Mouse (Mus musculus): ENCODE results near the gene Tmem232. TPM values are rescaled to one million over a fixed set of nuclear protein-coding genes. Genes with fewer than 3 reads are reported as not detected.
"Not testable (repeated sequence)": the region's sequence is repeated elsewhere in the genome, so short reads cannot be mapped to it uniquely, and the experiment has no call there.

Gene Tmem232
- polyA plus RNA-seq, 1 experiment from 2014 or later = not detected

DNA sequence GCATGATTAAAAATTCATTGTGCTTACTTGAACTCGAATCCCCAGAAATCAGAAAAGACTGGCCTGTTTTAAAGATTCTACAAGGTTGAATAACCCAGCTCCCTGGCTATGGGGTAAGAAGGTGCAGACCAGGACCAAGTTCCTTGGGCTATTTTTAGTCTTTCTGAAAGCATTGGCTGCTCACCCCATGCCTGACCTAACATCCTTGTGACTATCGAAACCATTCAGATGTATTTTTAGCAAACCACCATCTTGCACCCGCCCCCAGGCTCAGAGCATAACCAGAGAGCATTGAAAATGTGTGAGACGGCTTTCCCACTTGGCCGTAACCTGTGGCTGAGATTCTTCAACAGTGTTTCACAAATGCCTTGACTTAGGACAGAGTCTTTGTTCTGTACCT lies 13.1 kb downstream of the Tmem232 start:
- ATAC-seq (peak; percentile 26), DNase-seq (ENCODE audit: low read depth, low spot score) (no peak)
- ChIA-PET CTCF (interaction anchor here (1.0 to 1.5 kb wide), 2 partner anchors 11 to 14 kb away, joined by 3 to 4 read pairs; no protein-coding TSS in a partner anchor), POLR2A (interaction anchor here (0.7 kb wide), 1 partner anchor 77 kb away, joined by 3 read pairs; no protein-coding TSS in a partner anchor)
- in situ Hi-C loops (cut with MboI; ENCODE audit: low pct_unique_long_range_greater_than_20kb) = no loop called here
- TF ChIP-seq CTCF (IDR thresholded peaks at IDR 0.05) = no peak
- H3K27me3 ChIP-seq = peaks cover 32% of the 10 kb centered on the region

DNA sequence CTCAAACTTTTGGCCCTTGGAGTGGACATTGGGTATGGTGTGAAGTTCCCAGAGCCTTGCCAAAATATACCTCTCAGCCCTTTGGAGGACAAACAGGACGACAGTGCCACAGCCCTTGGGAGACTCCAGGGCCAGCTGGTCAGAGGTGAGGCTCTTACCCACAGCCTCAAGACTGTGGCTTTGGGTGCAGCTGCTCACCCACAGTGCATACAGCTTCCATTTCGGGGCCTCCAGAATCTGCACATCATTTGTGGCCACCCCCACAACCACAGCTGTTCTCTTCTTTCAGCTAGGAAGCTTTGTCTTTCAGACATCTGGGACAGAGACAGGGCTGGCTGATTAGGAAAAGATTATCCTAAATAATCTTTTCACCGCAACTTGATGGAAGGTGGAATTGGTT lies 27.1 kb downstream of the Tmem232 start:
- H3K27me3 ChIP-seq = peaks cover 14% of the 10 kb centered on the region
- TF ChIP-seq CTCF (IDR thresholded peaks at IDR 0.05) = no peak
- ChIA-PET CTCF (interaction anchor here (1.1 kb wide), 1 partner anchor 15 kb away, joined by 4 read pairs; no protein-coding TSS in a partner anchor), POLR2A (no interaction called here)
- in situ Hi-C loops (cut with MboI; ENCODE audit: low pct_unique_long_range_greater_than_20kb) = no loop called here
- DNase-seq (ENCODE audit: low read depth, low spot score) = no peak
- no peak for ATAC-seq

DNA sequence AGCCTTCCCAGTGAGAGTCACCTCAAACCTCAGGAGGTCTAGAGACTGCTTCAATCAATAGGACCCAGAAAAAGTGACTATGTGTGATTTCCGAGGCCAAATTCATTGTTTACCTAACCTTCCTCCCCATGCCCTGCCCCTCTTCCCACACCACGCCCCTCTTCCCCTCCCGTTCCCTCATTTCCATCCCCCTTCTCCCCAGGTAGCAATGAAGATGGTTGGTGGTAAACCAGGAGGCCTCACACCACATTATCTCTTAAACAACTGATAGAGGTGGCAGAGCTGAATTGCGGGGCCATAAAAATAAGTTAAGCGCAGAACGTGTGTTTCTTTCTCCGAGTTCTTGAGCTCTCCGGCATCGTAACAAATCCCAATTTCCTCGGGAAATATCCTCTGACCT lies 55.9 kb downstream of the Tmem232 start:
- peaks cover 28% of the 10 kb centered on the region for H3K27me3 ChIP-seq
- ChIA-PET CTCF (no interaction called here), POLR2A (no interaction called here)
- TF ChIP-seq CTCF (IDR thresholded peaks at IDR 0.05) = no peak
- DNase-seq (ENCODE audit: low read depth, low spot score) (no peak), ATAC-seq (no peak)
- in situ Hi-C loops (cut with MboI; ENCODE audit: low pct_unique_long_range_greater_than_20kb) = no loop called here

DNA sequence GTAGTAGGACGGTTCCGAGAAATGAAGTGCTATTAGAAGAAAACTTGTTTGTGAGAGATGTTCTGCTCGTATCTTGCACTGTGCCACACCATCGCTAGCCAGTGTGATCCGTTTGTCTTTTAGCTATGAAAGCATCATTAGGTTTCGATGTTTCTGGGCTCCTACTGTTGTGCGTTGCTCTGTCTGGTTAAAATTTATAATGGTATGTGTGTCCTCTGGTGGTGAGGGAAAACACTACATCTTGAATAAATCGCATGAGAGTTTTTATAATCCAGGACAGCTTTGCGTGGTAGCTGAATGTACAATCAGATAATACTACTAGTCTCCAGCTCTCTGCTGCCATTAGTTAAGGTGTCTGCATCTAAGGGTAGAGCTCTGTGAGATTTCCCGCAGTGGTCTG lies 63.8 kb downstream of the Tmem232 start:
- DNase-seq (ENCODE audit: low read depth, low spot score) (no peak), ATAC-seq (no peak)
- in situ Hi-C loops (cut with MboI; ENCODE audit: low pct_unique_long_range_greater_than_20kb) = no loop called here
- peaks cover 29% of the 10 kb centered on the region for H3K27me3 ChIP-seq
- POLR2A ChIA-PET = no interaction called here
- CTCF ChIA-PET = interaction anchor here (1.2 kb wide), 1 partner anchor 23 kb away, joined by 4 read pairs; no protein-coding TSS in a partner anchor
- TF ChIP-seq CTCF (IDR thresholded peaks at IDR 0.05) = no peak

DNA sequence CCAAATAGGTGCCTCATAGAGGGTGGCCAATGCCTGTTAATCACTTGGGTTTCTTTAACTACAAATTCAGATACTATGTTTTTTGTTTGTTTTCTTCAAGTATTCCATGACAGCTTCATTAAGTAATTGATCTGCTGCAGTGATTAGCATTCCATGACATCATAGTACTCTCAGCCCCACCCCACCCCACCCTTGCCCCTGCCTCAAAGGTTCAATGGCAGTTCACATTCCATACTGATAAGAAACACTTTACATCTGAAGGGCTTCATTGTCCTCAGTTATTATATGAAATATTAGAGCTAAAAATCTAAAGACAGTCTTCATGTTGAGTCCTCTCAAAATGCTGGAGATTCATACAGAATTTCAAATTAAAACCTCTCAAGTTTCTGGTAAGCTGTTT lies 89.8 kb downstream of the Tmem232 start:
- ChIA-PET CTCF (no interaction called here), POLR2A (no interaction called here)
- no peak for TF ChIP-seq CTCF (IDR thresholded peaks at IDR 0.05)
- DNase-seq (ENCODE audit: low read depth, low spot score) (no peak), ATAC-seq (no peak)
- H3K27me3 ChIP-seq = peaks cover 15% of the 10 kb centered on the region
- in situ Hi-C loops (cut with MboI; ENCODE audit: low pct_unique_long_range_greater_than_20kb) = no loop called here

DNA sequence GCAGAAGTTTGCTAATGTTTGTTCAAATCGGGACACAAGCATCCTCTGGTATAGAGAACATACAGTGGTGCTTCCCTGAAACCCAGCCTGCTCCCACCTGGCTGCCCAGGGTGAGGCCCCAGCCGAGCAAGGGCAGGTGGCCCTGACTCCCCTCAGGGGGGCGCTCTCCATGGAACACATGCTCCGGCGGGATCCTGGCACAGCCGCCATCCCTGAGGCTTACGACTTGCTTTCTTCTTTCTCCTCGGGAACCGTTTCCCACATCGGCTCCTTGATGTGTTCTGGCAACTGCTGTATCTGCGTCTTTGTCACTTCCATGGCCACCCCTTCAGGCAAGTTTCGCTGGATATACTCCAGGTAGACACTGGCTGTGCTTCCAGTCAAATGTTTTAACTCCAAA lies 102.7 kb downstream of the Tmem232 start:
- POLR2A ChIA-PET; in situ Hi-C loops (cut with MboI; ENCODE audit: low pct_unique_long_range_greater_than_20kb); CTCF ChIA-PET; ATAC-seq; DNase-seq (ENCODE audit: low read depth, low spot score): not testable (repeated sequence)
- H3K27me3 ChIP-seq = peaks cover 18% of the 10 kb centered on the region

DNA sequence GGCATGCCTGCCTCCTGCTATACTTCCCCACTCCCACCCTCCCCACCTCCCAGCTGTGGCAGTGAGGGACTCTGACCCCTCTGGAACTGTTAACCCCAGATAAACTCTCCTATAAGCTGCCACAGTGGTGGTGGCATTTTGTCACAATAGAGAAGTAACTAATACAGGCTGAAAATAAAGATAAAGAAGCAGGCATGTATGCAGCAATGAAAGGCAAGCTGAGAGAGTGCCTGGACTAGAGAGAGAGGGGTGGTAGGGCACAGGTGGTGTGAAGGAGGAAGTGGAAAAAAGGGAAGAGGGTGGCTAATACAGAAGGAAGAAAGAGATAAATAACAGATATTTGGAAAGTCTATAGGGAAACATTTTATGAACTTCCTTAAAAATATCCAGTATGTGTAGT lies 121.5 kb downstream of the Tmem232 start:
- POLR2A ChIA-PET = no interaction called here
- DNase-seq (ENCODE audit: low read depth, low spot score) (no peak), ATAC-seq (no peak)
- in situ Hi-C loops (cut with MboI; ENCODE audit: low pct_unique_long_range_greater_than_20kb) = no loop called here
- peaks cover 9% of the 10 kb centered on the region for H3K27me3 ChIP-seq
- CTCF ChIA-PET = no interaction called here
- TF ChIP-seq CTCF (IDR thresholded peaks at IDR 0.05) = no peak

DNA sequence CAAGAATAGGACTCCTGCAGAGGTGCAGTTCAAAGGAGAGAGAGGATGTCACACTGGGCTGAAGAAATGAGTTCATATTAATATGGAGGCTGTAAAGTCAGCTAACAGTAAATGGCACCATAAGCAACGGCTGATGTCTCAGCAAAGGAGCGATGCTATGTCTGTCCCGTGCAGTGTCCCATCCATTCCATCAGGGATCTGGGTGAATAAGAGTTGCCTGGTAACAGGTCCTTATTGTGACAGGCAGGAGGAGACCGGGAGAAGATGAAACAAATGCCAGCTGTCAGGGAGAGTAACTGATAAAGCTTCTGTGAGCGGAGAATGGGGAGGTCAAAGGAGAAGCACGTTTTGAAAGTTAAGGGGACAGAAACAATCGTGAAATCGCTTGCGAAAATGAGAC lies 135.3 kb downstream of the Tmem232 start:
- TF ChIP-seq CTCF (IDR thresholded peaks at IDR 0.05) = no peak
- POLR2A ChIA-PET = no interaction called here

DNA sequence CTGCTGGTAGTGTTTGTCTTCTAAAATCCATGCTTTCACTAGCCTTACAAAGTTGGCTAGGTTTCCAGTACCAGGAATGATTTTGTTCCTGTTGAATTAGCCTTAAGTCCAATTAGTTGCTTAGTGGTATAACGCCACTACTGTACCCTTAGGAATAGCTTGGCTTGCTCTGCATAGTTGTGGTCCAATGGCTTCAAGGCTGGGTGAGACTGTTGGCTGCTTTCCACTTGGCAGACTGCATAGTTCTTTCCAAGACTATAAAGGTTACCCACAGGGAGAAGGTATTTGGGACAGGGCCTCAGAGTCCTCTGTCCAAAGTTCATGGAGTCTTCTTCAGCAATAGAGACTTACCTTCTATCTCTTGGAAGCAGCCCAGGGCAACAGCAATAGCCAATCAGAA lies 139.7 kb downstream of the Tmem232 start:
- in situ Hi-C loops (cut with MboI; ENCODE audit: low pct_unique_long_range_greater_than_20kb) = no loop called here
- CTCF ChIA-PET = no interaction called here
- DNase-seq (ENCODE audit: low read depth, low spot score) (no peak), ATAC-seq (no peak)
- POLR2A ChIA-PET = no interaction called here
- TF ChIP-seq CTCF (IDR thresholded peaks at IDR 0.05) = no peak
- peaks cover 2% of the 10 kb centered on the region for H3K27me3 ChIP-seq

More for the DNA sequence above, 135.3 kb downstream of the Tmem232 start:
- CTCF ChIA-PET = no interaction called here
- in situ Hi-C loops (cut with MboI; ENCODE audit: low pct_unique_long_range_greater_than_20kb) = no loop called here
- no peak for DNase-seq (ENCODE audit: low read depth, low spot score)
- no peak for ATAC-seq
- peaks cover 6% of the 10 kb centered on the region for H3K27me3 ChIP-seq

DNA sequence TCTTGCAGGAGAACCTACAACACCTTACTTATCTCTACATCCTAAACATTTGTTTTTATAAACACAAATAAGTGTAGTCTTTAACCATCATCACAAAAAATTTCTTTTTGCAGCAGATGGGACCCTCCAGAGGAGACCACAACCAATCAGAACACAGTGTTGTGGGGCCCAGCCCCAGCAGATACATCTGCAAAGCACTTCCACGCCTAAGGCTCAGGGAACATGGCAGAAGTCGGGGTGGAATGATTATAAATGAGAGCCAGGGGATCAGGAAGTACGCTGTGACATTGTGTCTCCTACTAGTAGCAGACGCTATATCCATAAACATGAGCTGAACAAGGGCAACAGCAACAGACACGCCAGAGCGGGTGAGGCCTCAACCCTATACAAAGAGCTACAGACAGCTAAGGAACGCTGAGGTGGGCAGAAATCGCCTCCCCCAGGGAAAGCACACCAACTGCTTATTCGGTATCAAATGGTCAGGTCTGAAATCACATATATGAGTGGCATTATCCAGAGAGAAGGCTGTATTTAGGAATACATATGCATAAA lies 156.1 kb downstream of the Tmem232 start:
- ATAC-seq = no peak
- in situ Hi-C loops (cut with MboI; ENCODE audit: low pct_unique_long_range_greater_than_20kb) = no loop called here
- POLR2A ChIA-PET = no interaction called here
- CTCF ChIA-PET = interaction anchor here (1.4 kb wide), 1 partner anchor 9 kb away, joined by 3 read pairs; no protein-coding TSS in a partner anchor
- DNase-seq (ENCODE audit: low read depth, low spot score) = no peak
- H3K27me3 ChIP-seq = no peaks in the 10 kb centered on the region
- no peak for TF ChIP-seq CTCF (IDR thresholded peaks at IDR 0.05)

DNA sequence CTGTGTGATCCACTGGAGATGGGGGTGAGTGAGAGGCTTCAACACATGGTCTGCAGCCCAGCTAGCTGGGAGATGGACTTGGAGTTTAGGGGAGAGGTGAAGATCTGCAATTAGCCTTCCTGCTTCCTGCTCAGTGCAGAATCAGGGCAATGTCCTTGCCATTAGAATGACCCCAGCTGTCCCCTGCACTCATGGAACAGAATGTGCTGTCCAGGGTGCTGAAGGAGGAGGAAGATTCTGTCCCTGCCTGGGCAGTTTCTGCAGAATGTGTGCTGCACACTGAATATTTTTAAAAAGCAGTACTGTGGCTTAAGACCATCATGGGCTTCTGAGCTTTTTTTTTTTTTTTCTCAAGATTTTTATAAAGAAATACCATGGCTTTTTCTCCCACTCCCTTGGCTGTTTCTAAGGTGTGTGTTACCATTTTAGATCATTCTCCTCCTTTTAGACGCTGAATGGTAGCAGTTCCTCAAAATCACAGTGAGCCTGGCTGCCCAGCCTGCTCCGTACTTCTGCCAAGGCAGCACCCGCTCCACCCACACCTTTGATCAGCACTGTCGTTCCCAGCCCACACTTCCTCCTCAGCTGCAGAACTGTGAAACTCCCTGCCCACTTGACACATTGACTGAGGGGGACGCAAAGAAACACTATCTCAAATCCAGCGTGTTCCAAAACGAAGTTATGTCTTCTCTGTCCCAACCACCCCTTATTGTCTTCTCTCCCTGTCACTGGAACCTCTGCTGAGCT lies 170.4 kb downstream of the Tmem232 start:
- ChIA-PET CTCF (no interaction called here), POLR2A (no interaction called here)
- H3K27me3 ChIP-seq = no peaks in the 10 kb centered on the region
- in situ Hi-C loops (cut with MboI; ENCODE audit: low pct_unique_long_range_greater_than_20kb) = no loop called here
- ATAC-seq (no peak), DNase-seq (ENCODE audit: low read depth, low spot score) (no peak)
- TF ChIP-seq CTCF (IDR thresholded peaks at IDR 0.05) = no peak
